Mouse (Mus musculus) adrenal gland, postnatal 36 days (tissue): ENCODE measurements around the gene Gpr82. TPM values are rescaled to one million over a fixed set of nuclear protein-coding genes. Genes with fewer than 3 reads are reported as not detected.

Experiments used
- DNase-seq, 2 experiments: peaks; one replicate each; pipeline ENCODE4 v3.0.0; 2021; ENCODE audit warnings: mixed read lengths in 1 of 2
- microRNA-seq: library from miRNA; unstranded; fragments of <30 nt; microRNA quantifications from one replicate; pipeline ENCODE4 v1.2.0, GENCODE M21; 2021
- total RNA-seq, 2 experiments: library from RNA; stranded (reverse); gene quantifications; 2 replicates each; pipeline ENCODE4 v1.2.3; 2021

The Gpr82 gene
- total RNA-seq, 2 experiments from 2014 or later = 0.10 TPM; not detected in 1

GRCm38 (mm10) chrX:13700681-13701080, 39.5 kb downstream of the Gpr82 start:
- DNase-seq = no peak

GRCm38 (mm10) chrX:13705051-13705450, 43.9 kb downstream of the Gpr82 start:
- DNase-seq = peak in 1 of 2 experiments; percentile 5

GRCm38 (mm10) chrX:13710174-13710573, 49.0 kb downstream of the Gpr82 start:
- DNase-seq = peak; percentile 40 to 51

Small RNA genes within 50 kb of the gene (microRNA-seq; reads per million reads assigned to microRNA genes)
- gene Gm25246 = not detected

Other genes starting within 250 kb of the Gpr82 start
- under 1 TPM; 0.30 TPM for gene Nyx, start 195.3 kb upstream of the Gpr82 start, total RNA-seq
- gene Gpr34, start 29.3 kb upstream of the Gpr82 start, total RNA-seq = 1 to 10 TPM in 1 of 2 experiments, under 1 TPM in 1; 0.73 to 1.3 TPM
- gene Cask, start 190.0 kb downstream of the Gpr82 start, total RNA-seq = 10 to 100 TPM; 32.9 to 42.1 TPM